Mouse (Mus musculus): ENCODE data around the gene Ccdc34.

Gene Ccdc34

GRCm38 (mm10) chr2:110017616-110018505 is at the start of gene Ccdc34:
Gene Ccdc34, plus strand, starts transcription at chr2:110017817.
- peak; percentile 93 for DNase-seq (ENCODE audit: low spot score)

- DNase-seq (ENCODE audit: low spot score): no peak
Observed at GRCm38 (mm10) chr2:109969381-109969780, 48.2 kb upstream of the Ccdc34 start.

GRCm38 (mm10) chr2:109969926-109970532 is 47.6 kb upstream of the Ccdc34 start:
- DNase-seq (ENCODE audit: low spot score): no peak

- peak; percentile 16 for DNase-seq (ENCODE audit: low spot score)
Observed at GRCm38 (mm10) chr2:109970744-109971410, 46.7 kb upstream of the Ccdc34 start.

- no peak for DNase-seq (ENCODE audit: low spot score)
Observed at GRCm38 (mm10) chr2:109972310-109972709, 45.3 kb upstream of the Ccdc34 start.

GRCm38 (mm10) chr2:109972922-109973321 is 44.7 kb upstream of the Ccdc34 start:
- DNase-seq (ENCODE audit: low spot score): no peak

GRCm38 (mm10) chr2:109974807-109975206 is 42.8 kb upstream of the Ccdc34 start:
- DNase-seq (ENCODE audit: low spot score): no peak

- DNase-seq (ENCODE audit: low spot score): no peak
Observed at GRCm38 (mm10) chr2:109976181-109976580, 41.4 kb upstream of the Ccdc34 start.

- DNase-seq (ENCODE audit: low spot score): no peak
Observed at GRCm38 (mm10) chr2:109977322-109977721, 40.3 kb upstream of the Ccdc34 start.

- no peak for DNase-seq (ENCODE audit: low spot score)
Observed at GRCm38 (mm10) chr2:109979209-109979608, 38.4 kb upstream of the Ccdc34 start.

- no peak for DNase-seq (ENCODE audit: low spot score)
Observed at GRCm38 (mm10) chr2:109983435-109983834, 34.2 kb upstream of the Ccdc34 start.

- no peak for DNase-seq (ENCODE audit: low spot score)
Observed at GRCm38 (mm10) chr2:109984930-109985329, 32.7 kb upstream of the Ccdc34 start.

- no peak for DNase-seq (ENCODE audit: low spot score)
Observed at GRCm38 (mm10) chr2:109985560-109985959, 32.1 kb upstream of the Ccdc34 start.

- no peak for DNase-seq (ENCODE audit: low spot score)
Observed at GRCm38 (mm10) chr2:109986036-109986785, 31.4 kb upstream of the Ccdc34 start.

- no peak for DNase-seq (ENCODE audit: low spot score)
Observed at GRCm38 (mm10) chr2:109987946-109988345, 29.7 kb upstream of the Ccdc34 start.

GRCm38 (mm10) chr2:109989196-109989595 is 28.4 kb upstream of the Ccdc34 start:
- DNase-seq (ENCODE audit: low spot score): no peak

- DNase-seq (ENCODE audit: low spot score): no peak
Observed at GRCm38 (mm10) chr2:109989679-109990473, 27.7 kb upstream of the Ccdc34 start.

- DNase-seq (ENCODE audit: low spot score): no peak
Observed at GRCm38 (mm10) chr2:109991754-109992153, 25.9 kb upstream of the Ccdc34 start.

- DNase-seq (ENCODE audit: low spot score): no peak
Observed at GRCm38 (mm10) chr2:109992448-109993073, 25.1 kb upstream of the Ccdc34 start.

GRCm38 (mm10) chr2:109993404-109993803 is 24.2 kb upstream of the Ccdc34 start:
- DNase-seq (ENCODE audit: low spot score): no peak

- DNase-seq (ENCODE audit: low spot score): no peak
Observed at GRCm38 (mm10) chr2:109995061-109995460, 22.6 kb upstream of the Ccdc34 start.
